Mouse (Mus musculus) stomach, embryonic 15.5 days (tissue): ENCODE data around the gene Mettl23. TPM values are rescaled to one million over a fixed set of nuclear protein-coding genes. Genes with fewer than 3 reads are reported as not detected.

Experiments used
- ATAC-seq: fragments of 200-750 bp; cut with Nextera tagmentation; 2 replicates; pipeline ENCODE4 v1.8.0; 2017; ENCODE audit warnings: low read depth, moderate number of reproducible peaks, moderate TSS enrichment; ENCODE audit not compliant: insufficient read depth, low FRiP score
- H3K27ac ChIP-seq: fragments of 300-500 bp; sonication (generic); 2 replicates; pipeline ENCODE4 v1.5.1; 2015; ENCODE audit warnings: mild to moderate bottlenecking, inconsistent platforms
- H3K27me3 ChIP-seq: fragments of 300-500 bp; sonication (generic); replicated peaks from 2 replicates; pipeline ENCODE4 v1.6.1; 2015; ENCODE audit warnings: inconsistent platforms
- H3K36me3 ChIP-seq: fragments of 300-500 bp; sonication (generic); 2 replicates; pipeline ENCODE4 v1.6.1; 2015; ENCODE audit warnings: inconsistent platforms
- H3K4me1 ChIP-seq: fragments of 300-500 bp; sonication (generic); 2 replicates; pipeline ENCODE4 v1.6.1; 2015; ENCODE audit warnings: inconsistent platforms
- H3K4me2 ChIP-seq: fragments of 300-500 bp; sonication (generic); 2 replicates; pipeline ENCODE4 v1.6.1; 2015; ENCODE audit warnings: mild to moderate bottlenecking, inconsistent platforms
- H3K4me3 ChIP-seq: fragments of 300-500 bp; sonication (generic); replicated peaks from 2 replicates; pipeline ENCODE4 v1.5.1; 2015; ENCODE audit warnings: inconsistent platforms
- H3K9ac ChIP-seq: fragments of 300-500 bp; sonication (generic); 2 replicates; pipeline ENCODE4 v1.6.1; 2015; ENCODE audit warnings: inconsistent platforms
- H3K9me3 ChIP-seq: fragments of 300-500 bp; sonication (generic); 2 replicates; pipeline ENCODE4 v1.6.1; 2016; ENCODE audit warnings: inconsistent platforms
- WGBS: fragments of 180-500 bp; shearing (Covaris S2); methylation state at CpG from one replicate; pipeline ENCODE4 v1.1.7; 2015; 5-methylcytosine and 5-hydroxymethylcytosine counted together
- polyA plus RNA-seq: library from polyadenylated mRNA; unstranded; fragments of >200 nt; fragmentation: Nextera tagmentation; extraction: Ambion mirVana; gene quantifications from 2 replicates; pipeline ENCODE4 v1.2.1, GENCODE M21; 2015

Gene Mettl23
- polyA plus RNA-seq, 1 experiment from 2014 or later, result 61.3 TPM

DNA sequence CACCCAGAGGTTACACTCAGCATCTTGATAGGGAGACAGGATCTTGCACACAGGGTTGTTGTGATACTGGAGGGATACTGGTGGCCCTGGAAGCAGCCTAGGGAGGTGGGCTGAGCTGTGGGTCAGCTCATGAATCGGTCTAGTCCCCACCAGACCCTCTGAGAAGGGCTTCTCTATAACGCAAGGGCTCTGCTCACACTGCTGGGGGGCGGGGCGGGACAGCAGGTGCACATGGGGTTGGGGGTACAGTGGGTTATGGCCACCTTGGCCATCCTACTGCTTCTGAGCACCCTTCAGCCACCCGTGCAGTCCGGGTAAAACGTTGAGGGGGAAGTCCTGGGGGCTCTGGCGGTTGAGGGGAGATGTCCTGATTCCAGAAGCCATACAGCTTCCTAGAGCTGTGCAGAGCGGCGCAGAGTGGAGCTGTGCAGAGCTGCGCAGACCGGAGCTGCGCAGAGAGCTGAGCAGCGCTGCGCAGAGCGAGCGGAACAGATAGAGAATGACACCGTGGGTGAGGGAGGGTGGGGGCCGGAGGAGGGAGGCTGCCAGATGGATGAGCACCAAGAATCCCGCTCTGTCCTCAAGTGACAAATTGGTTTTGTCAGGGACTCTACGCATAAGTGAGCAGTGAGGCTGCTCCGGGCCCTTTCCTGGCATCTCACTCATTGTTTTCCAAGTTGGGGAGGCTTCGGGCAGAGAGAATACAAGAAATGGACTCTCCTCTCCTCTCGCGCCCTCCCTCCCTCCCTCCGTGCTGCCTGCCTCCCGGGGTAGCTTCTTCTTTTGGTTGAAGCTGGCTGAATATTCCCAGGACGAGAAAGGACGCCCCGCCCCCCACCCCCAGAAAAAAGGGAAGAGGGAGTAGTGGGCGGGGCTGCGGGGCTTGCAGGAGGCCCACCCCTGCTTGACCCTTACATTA lies 31.8 kb upstream of the Mettl23 start:
- no peak overlapping the region for H3K9ac ChIP-seq
- H3K4me3 ChIP-seq, result peak overlapping the region; percentile 33
- peak; percentile 74 for ATAC-seq
- peak overlapping the region; percentile 64 for H3K4me2 ChIP-seq
- H3K36me3 ChIP-seq, result no peaks in the 10 kb centered on the region
- H3K27me3 ChIP-seq, result no peaks in the 10 kb centered on the region
- 12% methylated on average over 32 of the region's 32 CpGs for WGBS
- peaks cover 48% of the 10 kb centered on the region for H3K4me1 ChIP-seq
- H3K9me3 ChIP-seq, result no peaks in the 10 kb centered on the region
- peak overlapping the region; percentile 80 for H3K27ac ChIP-seq

DNA sequence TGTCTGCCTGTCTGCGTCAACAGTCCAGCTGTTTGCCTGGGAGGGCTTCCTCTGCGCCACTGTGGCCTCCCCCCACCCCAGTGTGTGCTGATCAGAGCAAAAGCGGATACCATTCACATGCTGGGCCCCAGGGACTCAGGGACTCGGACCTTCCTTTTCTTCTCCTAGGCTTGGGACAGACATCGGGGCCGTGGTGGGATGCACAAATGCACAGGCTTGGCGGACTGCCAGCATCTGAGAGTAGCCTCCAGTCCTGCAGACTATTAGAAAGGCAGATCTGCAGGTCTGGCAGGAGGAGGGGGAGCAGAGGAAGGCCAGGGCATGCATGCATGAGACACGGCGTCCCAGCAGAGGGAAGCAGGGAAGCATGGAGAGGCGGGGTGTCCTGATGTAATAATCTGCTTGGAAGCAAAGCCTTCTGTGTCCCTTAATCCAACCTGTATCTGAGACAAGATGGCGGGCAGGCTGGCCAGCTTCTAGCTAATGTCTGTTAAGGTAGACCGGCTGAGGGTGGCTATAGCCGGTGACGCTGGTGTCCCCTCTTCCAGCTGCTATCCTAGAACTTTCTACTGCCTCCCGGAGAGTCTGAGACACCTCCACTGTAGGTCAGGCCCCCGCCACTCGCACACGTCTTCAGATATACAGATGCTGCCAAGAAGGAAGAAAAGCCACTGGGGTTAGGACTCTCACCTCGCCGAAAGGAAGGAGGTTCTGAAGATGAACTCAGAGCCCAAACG lies 30.1 kb upstream of the Mettl23 start:
- H3K9ac ChIP-seq, result no peak overlapping the region
- H3K36me3 ChIP-seq, result no peaks in the 10 kb centered on the region
- H3K9me3 ChIP-seq, result no peaks in the 10 kb centered on the region
- H3K4me3 ChIP-seq, result no peak overlapping the region
- H3K4me2 ChIP-seq, result no peak overlapping the region
- peak; percentile 11; the same call in 1 of the 2 replicates for ATAC-seq
- no peaks in the 10 kb centered on the region for H3K27me3 ChIP-seq
- peak overlapping the region; percentile 92 for H3K27ac ChIP-seq
- H3K4me1 ChIP-seq, result peaks cover 45% of the 10 kb centered on the region
- 47% methylated on average over 21 of the region's 21 CpGs for WGBS

DNA sequence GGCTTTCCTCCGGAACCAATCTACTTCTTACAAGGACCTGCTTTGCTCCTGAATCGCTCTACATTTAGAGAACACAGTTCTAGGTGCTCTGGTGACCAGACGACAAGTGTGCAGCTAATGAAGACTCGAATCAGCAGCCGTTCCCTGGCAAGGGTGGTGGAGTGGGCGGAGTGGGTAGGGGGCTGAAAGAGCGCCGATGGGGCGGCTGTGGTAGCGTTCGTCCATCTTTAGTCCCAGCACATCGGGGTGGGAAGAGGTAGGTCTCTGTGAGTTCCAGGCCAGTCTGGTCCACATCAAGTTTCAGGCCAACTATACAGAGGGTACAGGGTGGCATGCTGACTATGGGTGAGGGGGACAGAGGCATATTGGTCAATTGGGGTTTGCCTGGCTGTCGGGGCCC lies 29.5 kb upstream of the Mettl23 start:
- Histone ChIP-seq H3K27ac (peak overlapping the region; percentile 92), H3K4me2 (no peak overlapping the region), H3K4me3 (no peak overlapping the region), H3K4me1 (peaks cover 48% of the 10 kb centered on the region), H3K27me3 (no peaks in the 10 kb centered on the region), H3K9ac (no peak overlapping the region), H3K9me3 (no peaks in the 10 kb centered on the region), H3K36me3 (no peaks in the 10 kb centered on the region)
- WGBS, result 80% methylated on average over 13 of the region's 13 CpGs
- no peak for ATAC-seq

DNA sequence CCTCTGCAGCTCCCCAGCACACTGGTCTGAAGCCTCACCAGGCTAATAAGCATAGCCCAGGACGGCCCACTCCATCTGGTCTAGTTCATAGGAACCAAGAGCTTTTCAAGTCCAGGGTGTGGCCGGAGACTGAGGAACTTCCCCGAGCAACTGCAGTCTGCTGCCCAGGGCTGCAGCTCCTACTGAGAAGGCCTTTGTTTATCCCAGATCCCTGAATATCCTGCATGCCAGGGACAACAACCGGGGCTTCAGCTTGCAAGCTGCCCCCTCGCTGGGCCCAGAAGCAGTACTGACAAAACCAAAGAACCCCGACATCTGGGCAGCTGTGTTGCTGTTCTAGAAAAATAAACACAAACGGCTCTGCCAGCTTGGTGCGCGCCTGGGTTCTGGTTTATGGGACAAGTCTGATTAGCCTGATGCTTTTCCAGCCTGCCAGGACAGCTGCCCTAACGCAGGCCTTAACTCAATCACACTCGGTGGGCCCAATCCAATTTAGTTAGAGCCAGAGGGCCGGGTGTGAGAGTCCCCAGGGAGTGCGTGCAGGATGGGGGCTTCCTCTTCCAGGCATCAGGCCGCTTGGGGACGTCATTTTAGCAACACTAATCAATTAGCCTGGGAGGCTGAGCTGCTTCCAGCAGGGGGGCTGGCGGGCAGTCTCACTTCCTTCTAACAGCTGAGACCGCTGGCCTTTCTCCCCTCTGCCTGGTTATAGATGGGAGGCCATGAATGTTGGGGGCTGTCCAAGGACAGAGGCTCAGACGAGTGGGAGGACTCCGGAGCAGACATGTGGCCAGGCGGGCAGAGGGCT lies 28.8 kb upstream of the Mettl23 start:
- ATAC-seq, result peak; percentile 36
- WGBS, result 22% methylated on average over 20 of the region's 20 CpGs
- Histone ChIP-seq H3K36me3 (no peaks in the 10 kb centered on the region), H3K9ac (no peak overlapping the region), H3K4me3 (no peak overlapping the region), H3K4me2 (peak overlapping the region; percentile 25; the same call in 1 of the 2 replicates), H3K9me3 (no peaks in the 10 kb centered on the region), H3K27me3 (no peaks in the 10 kb centered on the region), H3K4me1 (peaks cover 52% of the 10 kb centered on the region), H3K27ac (peak overlapping the region; percentile 92)

DNA sequence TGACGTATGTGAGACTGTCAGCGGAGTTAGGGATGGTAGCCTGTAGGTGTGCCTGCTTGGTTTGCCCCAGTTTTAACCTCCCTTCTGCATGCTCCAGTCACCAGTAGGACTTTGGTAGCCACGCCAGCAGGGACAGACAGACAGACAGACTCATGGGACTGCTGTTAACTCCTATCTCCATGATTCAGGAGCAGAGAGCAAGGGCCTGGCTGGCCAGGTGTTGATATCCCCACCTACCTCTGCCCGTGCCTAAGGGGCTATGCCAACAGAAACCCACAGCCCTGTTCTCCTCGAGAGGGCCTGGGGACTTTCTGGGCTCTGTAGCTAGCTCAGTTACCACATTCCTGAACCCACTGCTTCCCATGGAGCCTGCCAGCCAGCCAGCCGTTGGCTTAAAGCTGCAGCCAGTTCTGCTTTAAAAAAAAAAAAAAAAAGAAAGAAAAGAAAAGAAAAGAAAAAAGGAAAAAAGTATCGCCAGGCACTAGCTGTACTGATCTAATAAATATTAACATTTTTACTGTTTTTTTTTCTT lies 28.1 kb upstream of the Mettl23 start:
- H3K27me3 ChIP-seq, result no peaks in the 10 kb centered on the region
- H3K4me1 ChIP-seq, result peaks cover 55% of the 10 kb centered on the region
- H3K36me3 ChIP-seq, result no peaks in the 10 kb centered on the region
- 33% methylated on average over 7 of the region's 7 CpGs for WGBS
- H3K9me3 ChIP-seq, result no peaks in the 10 kb centered on the region
- H3K9ac ChIP-seq, result no peak overlapping the region
- no peak overlapping the region for H3K4me3 ChIP-seq
- H3K4me2 ChIP-seq, result peak overlapping the region; percentile 25; the same call in 1 of the 2 replicates
- peak overlapping the region; percentile 92 for H3K27ac ChIP-seq
- ATAC-seq, result no peak

DNA sequence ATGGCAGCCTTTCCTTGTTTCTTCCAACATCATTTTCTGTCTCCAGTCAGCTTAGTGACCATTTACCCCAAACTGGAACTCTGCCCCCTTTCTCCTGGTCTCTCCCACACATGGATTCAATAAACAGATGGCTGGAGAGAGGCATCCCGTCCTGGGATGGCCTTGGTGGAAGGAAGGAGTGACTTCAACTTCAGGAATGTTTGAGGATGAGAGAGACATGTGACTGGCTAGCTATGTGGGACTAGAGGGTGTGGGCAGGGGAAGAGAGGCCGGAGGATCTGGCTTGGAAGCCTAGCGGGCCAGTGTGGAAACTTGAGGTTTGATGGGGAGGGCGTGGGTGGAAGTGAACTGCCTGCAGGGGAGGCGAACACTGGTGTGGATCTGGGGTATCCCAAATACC lies 26.3 kb upstream of the Mettl23 start:
- H3K4me3 ChIP-seq, result no peak overlapping the region
- no peak overlapping the region for H3K4me2 ChIP-seq
- H3K27ac ChIP-seq, result no peak overlapping the region
- no peak overlapping the region for H3K9ac ChIP-seq
- ATAC-seq, result no peak
- no peaks in the 10 kb centered on the region for H3K36me3 ChIP-seq
- H3K9me3 ChIP-seq, result no peaks in the 10 kb centered on the region
- no peaks in the 10 kb centered on the region for H3K27me3 ChIP-seq
- H3K4me1 ChIP-seq, result peaks cover 51% of the 10 kb centered on the region
- WGBS, result 71% methylated on average over 5 of the region's 5 CpGs

DNA sequence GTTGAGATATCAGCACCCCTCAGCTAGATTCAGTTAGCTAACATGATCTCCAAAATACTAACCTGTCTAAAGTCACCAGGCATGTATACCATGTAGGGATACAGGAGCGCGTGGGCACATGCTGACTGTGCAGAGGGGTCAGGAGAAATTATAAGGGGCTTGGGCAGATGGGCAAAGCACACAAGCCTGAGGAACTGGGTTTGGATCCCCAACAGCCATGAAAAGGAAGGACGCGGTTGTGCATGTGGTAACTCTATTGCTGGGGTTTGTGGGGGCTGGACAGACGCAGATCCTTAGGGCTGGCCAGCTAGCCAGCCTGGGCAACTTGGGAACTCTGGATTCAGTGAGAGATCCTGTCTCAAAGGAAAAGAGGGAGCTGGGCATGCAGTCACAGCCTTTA lies 25.5 kb upstream of the Mettl23 start:
- H3K27ac ChIP-seq, result no peak overlapping the region
- ATAC-seq, result no peak
- no peaks in the 10 kb centered on the region for H3K36me3 ChIP-seq
- 94% methylated on average over 5 of the region's 5 CpGs for WGBS
- no peak overlapping the region for H3K4me3 ChIP-seq
- H3K4me2 ChIP-seq, result no peak overlapping the region
- H3K9ac ChIP-seq, result no peak overlapping the region
- H3K4me1 ChIP-seq, result peaks cover 46% of the 10 kb centered on the region
- no peaks in the 10 kb centered on the region for H3K9me3 ChIP-seq
- no peaks in the 10 kb centered on the region for H3K27me3 ChIP-seq

DNA sequence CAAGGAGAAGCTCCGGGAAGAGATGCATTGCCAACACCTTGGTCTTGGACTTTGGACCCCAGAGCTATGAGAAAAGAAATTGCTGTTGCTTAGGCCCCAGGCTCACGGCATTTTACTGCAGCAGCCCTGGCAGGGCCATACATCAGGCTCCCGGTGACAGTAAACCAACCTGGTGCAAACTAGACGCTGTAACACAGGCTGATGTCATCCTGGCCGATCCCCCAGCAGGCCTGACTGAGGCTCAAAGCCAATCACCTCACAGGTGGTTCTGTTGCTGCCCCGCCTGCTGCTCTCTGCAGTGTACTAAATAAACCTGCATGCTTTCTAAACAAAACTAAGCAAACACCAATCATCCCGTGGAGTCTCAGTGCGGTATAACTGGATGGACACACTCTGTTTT lies 24.4 kb upstream of the Mettl23 start:
- Histone ChIP-seq H3K4me2 (no peak overlapping the region), H3K27me3 (no peaks in the 10 kb centered on the region), H3K4me3 (no peak overlapping the region), H3K27ac (no peak overlapping the region), H3K9me3 (no peaks in the 10 kb centered on the region), H3K9ac (no peak overlapping the region), H3K4me1 (peaks cover 35% of the 10 kb centered on the region), H3K36me3 (no peaks in the 10 kb centered on the region)
- WGBS, result 38% methylated on average over 8 of the region's 8 CpGs
- no peak for ATAC-seq

DNA sequence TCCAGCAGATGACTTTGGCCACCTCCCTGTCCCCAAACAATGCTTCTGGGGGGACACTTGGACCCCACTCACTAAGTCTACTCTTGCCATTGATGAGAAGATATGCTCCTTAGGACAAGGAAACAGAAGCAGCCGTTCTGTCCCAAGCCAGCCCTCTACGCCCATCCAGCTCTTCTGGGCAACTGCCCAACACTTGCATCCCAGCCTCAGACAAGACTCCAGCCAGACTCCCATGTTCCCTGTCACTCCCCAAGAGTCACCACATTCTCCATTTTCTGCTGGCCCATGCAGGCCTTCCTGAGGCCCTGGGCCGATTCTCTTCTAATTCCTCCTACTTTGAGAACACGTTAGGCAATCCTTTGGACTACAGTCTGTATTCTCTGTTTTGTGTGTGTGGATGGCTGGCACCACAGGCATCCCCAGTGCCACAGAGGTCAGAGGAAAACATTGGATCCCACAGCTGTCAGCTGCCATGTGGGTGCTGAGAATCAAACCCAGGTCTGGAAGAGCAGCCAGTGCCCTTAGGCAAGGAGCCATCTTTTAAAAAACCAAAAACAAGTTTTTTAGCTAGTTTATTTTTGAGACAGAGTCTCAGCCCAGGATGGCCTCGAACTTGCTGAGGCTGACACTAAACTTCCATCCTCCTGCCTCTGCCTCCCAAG lies 23.0 kb upstream of the Mettl23 start:
- H3K36me3 ChIP-seq, result no peaks in the 10 kb centered on the region
- WGBS, result 72% methylated on average over 5 of the region's 5 CpGs

DNA sequence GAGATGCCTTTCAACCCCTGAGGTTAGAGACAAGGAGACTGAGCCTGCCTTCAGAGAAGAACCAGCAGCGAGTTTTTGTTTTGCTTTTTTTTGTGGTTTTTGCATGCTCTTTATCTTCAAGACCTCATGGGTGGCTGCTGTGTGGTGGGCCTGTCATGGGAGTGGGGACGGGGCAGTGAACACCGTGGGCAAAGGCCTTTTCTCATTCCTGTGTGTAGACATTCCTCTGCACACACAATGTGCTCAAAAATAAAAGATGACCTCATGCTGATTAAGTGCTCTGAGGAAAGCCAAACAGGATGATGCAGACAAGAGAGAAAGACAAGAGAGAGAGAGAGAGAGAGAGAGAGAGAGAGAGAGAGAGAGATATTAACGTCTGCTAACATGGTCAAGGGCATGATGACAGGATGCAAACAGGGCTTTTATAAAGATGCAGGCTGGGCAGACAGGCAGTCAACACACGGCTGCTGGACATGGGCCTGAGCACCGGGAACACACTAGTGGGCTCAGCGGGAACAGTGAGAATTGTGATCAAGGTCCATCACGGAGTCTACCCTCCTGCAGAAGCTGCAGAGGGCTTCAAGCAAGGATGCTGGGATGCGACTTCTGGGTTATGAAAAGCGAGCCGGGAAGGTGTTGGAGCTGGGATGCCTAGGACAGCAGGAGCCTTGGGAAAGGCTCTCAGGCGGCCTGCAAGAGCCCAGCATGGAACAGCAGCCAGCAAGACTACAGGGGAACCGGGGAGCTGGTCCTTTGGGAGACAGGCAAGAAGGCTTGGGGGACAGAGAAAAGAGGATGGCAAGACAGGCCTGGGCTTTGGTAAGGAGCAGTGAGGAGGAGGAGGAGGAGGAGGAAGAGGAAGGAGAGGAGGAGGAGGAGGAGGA lies 21.8 kb upstream of the Mettl23 start:
- H3K36me3 ChIP-seq, result no peaks in the 10 kb centered on the region
- H3K9me3 ChIP-seq, result no peaks in the 10 kb centered on the region
- 66% methylated on average over 13 of the region's 13 CpGs for whole genome bisulfite sequencing
- H3K4me2 ChIP-seq, result no peak overlapping the region
- H3K4me1 ChIP-seq, result peaks cover 24% of the 10 kb centered on the region; the same call in 1 of the 2 replicates
- H3K9ac ChIP-seq, result no peak overlapping the region
- no peak overlapping the region for H3K27ac ChIP-seq
- ATAC-seq, result no peak
- H3K4me3 ChIP-seq, result no peak overlapping the region
- no peaks in the 10 kb centered on the region for H3K27me3 ChIP-seq

More for the DNA sequence above, 23.0 kb upstream of the Mettl23 start:
- Histone ChIP-seq H3K4me3 (no peak overlapping the region), H3K4me2 (no peak overlapping the region), H3K27me3 (no peaks in the 10 kb centered on the region), H3K4me1 (peaks cover 21% of the 10 kb centered on the region; the same call in 1 of the 2 replicates), H3K9ac (no peak overlapping the region), H3K27ac (no peak overlapping the region), H3K9me3 (no peaks in the 10 kb centered on the region)
- no peak for ATAC-seq
